Mouse (Mus musculus) MEL (cell line): ENCODE measurements around the gene Cog3. TPM values are rescaled to one million over a fixed set of nuclear protein-coding genes. Genes with fewer than 3 reads are reported as not detected.

Experiments
- DNase-seq: peaks from one replicate; pipeline ENCODE4 v3.0.0; 2011; ENCODE audit warnings: low read depth, low spot score
- H3K27ac ChIP-seq: 2 replicates; pipeline ENCODE4 v1.5.1; 2012; ENCODE audit warnings: low read depth, mild to moderate bottlenecking, control low read depth, low read length, moderate library complexity; ENCODE audit not compliant: control insufficient read depth
- H3K27me3 ChIP-seq, 2 experiments: fragments of 150-350 bp in 1 of 2; sonication (generic) in 1 of 2; 2 replicates each; pipeline ENCODE4 v1.6.1; 2012; ENCODE audit warnings: low read length in 2 of 2, mild to moderate bottlenecking in 2 of 2, improper control_type of control experiment in 1 of 2, moderate library complexity in 1 of 2; ENCODE audit not compliant: insufficient read depth in 2 of 2, control insufficient read depth in 1 of 2
- H3K36me3 ChIP-seq, 2 experiments: 2 replicates each; pipeline ENCODE4 v1.6.1; 2012 to 2014; ENCODE audit warnings: low read length in 2 of 2, improper control_type of control experiment in 1 of 2, inconsistent platforms in 1 of 2, mild to moderate bottlenecking in 1 of 2; ENCODE audit not compliant: insufficient read depth in 2 of 2, control insufficient read depth in 1 of 2
- H3K4me1 ChIP-seq, 2 experiments: fragments of 150-350 bp in 1 of 2; sonication (generic) in 1 of 2; 2 replicates each; pipeline ENCODE4 v1.6.1; 2012; ENCODE audit warnings: low read length in 2 of 2, improper control_type of control experiment in 1 of 2, mild to moderate bottlenecking in 1 of 2; ENCODE audit not compliant: insufficient read depth in 2 of 2, control insufficient read depth in 1 of 2
- H3K4me3 ChIP-seq, 2 experiments: fragments of 150-350 bp in 1 of 2; sonication (generic) in 1 of 2; 2 replicates each; pipeline ENCODE4 v1.5.1; 2012; ENCODE audit warnings: low read depth in 2 of 2, low read length in 2 of 2, mild to moderate bottlenecking in 2 of 2, moderate library complexity in 2 of 2, control low read depth in 1 of 2, improper control_type of control experiment in 1 of 2; ENCODE audit not compliant: control insufficient read depth in 1 of 2, insufficient read depth in 1 of 2
- H3K79me2 ChIP-seq: 2 replicates; pipeline ENCODE4 v1.6.1; 2012; ENCODE audit warnings: mild to moderate bottlenecking, low read length, moderate library complexity; ENCODE audit not compliant: control insufficient read depth, poor library complexity, insufficient read depth
- H3K9ac ChIP-seq: 2 replicates; pipeline ENCODE4 v1.6.1; 2012; ENCODE audit warnings: low read depth, mild to moderate bottlenecking, control low read depth, low read length, moderate library complexity; ENCODE audit not compliant: control insufficient read depth, poor library complexity, severe bottlenecking
- H3K9me3 ChIP-seq: fragments of 150-350 bp; sonication (generic); replicated peaks from 2 replicates; pipeline ENCODE4 v1.6.1; 2012; ENCODE audit warnings: mild to moderate bottlenecking, low read length, improper control_type of control experiment, moderate library complexity; ENCODE audit not compliant: insufficient read depth
- E2F4 ChIP-seq: IDR thresholded peaks from 2 replicates; pipeline ENCODE4 v1.6.1; 2011; ENCODE audit warnings: low read depth, low read length, improper control_type of control experiment, borderline replicate concordance
- ELF1 ChIP-seq: IDR thresholded peaks from 2 replicates; pipeline ENCODE4 v1.6.1; 2014; ENCODE audit warnings: low read depth, mild to moderate bottlenecking, inconsistent platforms, low read length, improper control_type of control experiment, moderate library complexity
- EP300 ChIP-seq, 2 experiments: IDR thresholded peaks; 2 replicates each; pipeline ENCODE4 v1.6.1; 2011; ENCODE audit warnings: improper control_type of control experiment in 2 of 2, low read length in 2 of 2, low read depth in 1 of 2, mild to moderate bottlenecking in 1 of 2
- GABPA ChIP-seq: IDR thresholded peaks from 2 replicates; pipeline ENCODE4 v1.6.1; 2012; ENCODE audit warnings: low read depth, mild to moderate bottlenecking, inconsistent platforms, low read length, improper control_type of control experiment, moderate library complexity
- GATA1 ChIP-seq: IDR thresholded peaks from 2 replicates; pipeline ENCODE4 v1.6.1; 2011; ENCODE audit warnings: low read depth, low read length, improper control_type of control experiment
- HCFC1 ChIP-seq: IDR thresholded peaks from 2 replicates; pipeline ENCODE4 v1.6.1; 2012; ENCODE audit warnings: low read depth, mild to moderate bottlenecking, inconsistent platforms, low read length, improper control_type of control experiment, moderate library complexity
- MAFK ChIP-seq: IDR thresholded peaks from 2 replicates; pipeline ENCODE4 v1.6.1; 2011; ENCODE audit warnings: low read depth, mild to moderate bottlenecking, low read length, improper control_type of control experiment, borderline replicate concordance
- MAX ChIP-seq: IDR thresholded peaks from 2 replicates; pipeline ENCODE4 v1.6.1; 2011; ENCODE audit warnings: low read length, improper control_type of control experiment
- MAZ ChIP-seq: IDR thresholded peaks from 2 replicates; pipeline ENCODE4 v1.6.1; 2012; ENCODE audit warnings: low read depth, mild to moderate bottlenecking, inconsistent platforms, low read length, improper control_type of control experiment
- MEF2A ChIP-seq: IDR thresholded peaks from 2 replicates; pipeline ENCODE4 v1.6.1; 2014; ENCODE audit warnings: low read depth, mild to moderate bottlenecking, inconsistent platforms, low read length, improper control_type of control experiment; ENCODE audit not compliant: poor library complexity, insufficient replicate concordance, severe bottlenecking; ENCODE audit errors: extremely low read depth
- NELFE ChIP-seq: IDR thresholded peaks from 2 replicates; pipeline ENCODE4 v1.6.1; 2011; ENCODE audit warnings: low read depth, low read length, improper control_type of control experiment
- NRF1 ChIP-seq: IDR thresholded peaks from 2 replicates; pipeline ENCODE4 v1.6.1; 2014; ENCODE audit warnings: low read depth, mild to moderate bottlenecking, inconsistent platforms, low read length, improper control_type of control experiment, moderate library complexity; ENCODE audit not compliant: poor library complexity, insufficient read depth, severe bottlenecking
- POLR2A ChIP-seq, 2 experiments: IDR thresholded peaks; 2 replicates each; pipeline ENCODE4 v1.6.1; 2011 to 2012; ENCODE audit warnings: low read length in 2 of 2, mild to moderate bottlenecking in 2 of 2, control low read depth in 1 of 2, improper control_type of control experiment in 1 of 2, low read depth in 1 of 2, moderate library complexity in 1 of 2; ENCODE audit not compliant: control insufficient read depth in 1 of 2, insufficient read depth in 1 of 2, poor library complexity in 1 of 2
- POLR2AphosphoS2 ChIP-seq: IDR thresholded peaks from 2 replicates; pipeline ENCODE4 v1.6.1; 2011; ENCODE audit warnings: low read length, improper control_type of control experiment
- RAD21 ChIP-seq: IDR thresholded peaks from 2 replicates; pipeline ENCODE4 v1.6.1; 2011; ENCODE audit warnings: mild to moderate bottlenecking, low read depth, low read length, improper control_type of control experiment
- TCF12 ChIP-seq: IDR thresholded peaks from 2 replicates; pipeline ENCODE4 v1.6.1; 2014; ENCODE audit warnings: low read depth, mild to moderate bottlenecking, inconsistent platforms, low read length, improper control_type of control experiment, moderate library complexity
- UBTF ChIP-seq: IDR thresholded peaks from 2 replicates; pipeline ENCODE4 v1.6.1; 2012; ENCODE audit warnings: low read depth, mild to moderate bottlenecking, inconsistent platforms, low read length, improper control_type of control experiment, moderate library complexity, borderline replicate concordance; ENCODE audit not compliant: insufficient read depth
- USF1 ChIP-seq: IDR thresholded peaks from 2 replicates; pipeline ENCODE4 v1.6.1; 2014; ENCODE audit warnings: low read depth, mild to moderate bottlenecking, inconsistent platforms, low read length, improper control_type of control experiment, moderate library complexity
- ZC3H11A ChIP-seq: IDR thresholded peaks from 2 replicates; pipeline ENCODE4 v1.6.1; 2012; ENCODE audit warnings: low read depth, mild to moderate bottlenecking, inconsistent platforms, low read length, improper control_type of control experiment
- polyA plus RNA-seq, 2 experiments: library from polyadenylated mRNA; stranded (reverse) in 1 of 2; unstranded in 1 of 2; fragments of >175 nt in 1 of 2; fragments of >200 nt in 1 of 2; gene quantifications; 2 replicates each; pipeline versions ENCODE4 v1.2.1 to v1.2.4; 2012; ENCODE audit warnings: low replicate concordance in 2 of 2, low read depth in 1 of 2; ENCODE audit not compliant: insufficient read length in 2 of 2, insufficient read depth in 1 of 2, missing spikeins in 1 of 2
- total RNA-seq: library from RNA; depleted of rRNA; stranded (reverse); fragments of 300-350 nt; gene quantifications from 2 replicates; pipeline ENCODE4 v1.2.3, GENCODE M21; 2012

The Cog3 gene
- total and polyA plus RNA-seq, 3 experiments = 15.3 to 46.1 (median 16.7) TPM

DNA sequence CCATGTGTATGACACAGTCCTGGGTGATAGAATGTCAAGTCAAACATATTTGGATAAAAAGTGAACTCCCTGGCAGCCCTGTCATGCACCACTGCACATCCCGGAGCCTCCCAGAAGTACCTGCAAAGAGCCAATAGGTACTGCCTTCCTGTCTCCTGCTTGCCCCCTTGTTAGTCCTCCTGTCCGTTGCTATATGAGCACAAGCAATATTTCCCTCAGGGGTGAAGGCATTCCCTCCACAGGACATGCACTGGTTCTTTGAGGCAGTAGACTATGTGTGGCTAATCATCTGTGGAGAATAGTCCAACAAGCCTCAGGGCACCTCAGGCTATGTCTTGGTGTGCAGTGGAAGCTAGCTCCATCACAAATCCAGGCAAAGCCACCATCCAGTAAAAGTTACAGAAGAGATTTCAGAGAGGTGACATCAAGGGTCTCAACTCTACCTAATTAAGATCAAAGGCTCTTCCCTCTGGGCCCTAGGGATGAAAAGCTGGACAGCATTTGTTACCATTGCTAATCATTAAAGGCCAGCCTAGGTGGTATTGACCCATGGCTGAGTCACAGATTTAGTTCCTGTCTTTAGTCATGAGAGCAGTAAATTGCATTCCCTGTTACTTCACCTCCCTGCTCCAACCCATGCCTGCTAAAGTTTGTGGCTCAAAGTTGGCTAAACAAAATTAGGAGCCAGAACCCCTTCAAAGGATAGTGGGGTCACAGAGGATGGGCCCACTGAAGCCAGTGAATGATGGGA lies 88.7 kb downstream of the Cog3 start:
- H3K4me3 ChIP-seq = no peak overlapping the region
- no peaks in the 10 kb centered on the region for H3K36me3 ChIP-seq
- H3K4me1 ChIP-seq = no peaks in the 10 kb centered on the region
- H3K79me2 ChIP-seq = no peaks in the 10 kb centered on the region
- no peaks in the 10 kb centered on the region; a peak in 1 of 4 replicates for H3K27me3 ChIP-seq
- no peak overlapping the region for H3K27ac ChIP-seq
- H3K9me3 ChIP-seq = no peaks in the 10 kb centered on the region
- DNase-seq = no peak
- no peak for TF ChIP-seq ELF1
- TF ChIP-seq MAZ = no peak
- TF ChIP-seq MEF2A = no peak
- no peak for TF ChIP-seq HCFC1
- no peak for TF ChIP-seq E2F4
- TF ChIP-seq NRF1 = no peak
- TF ChIP-seq MAX = no peak
- TF ChIP-seq UBTF = no peak
- TF ChIP-seq, all 39 proteins: peak for 0
- H3K9ac ChIP-seq = no peak overlapping the region

DNA sequence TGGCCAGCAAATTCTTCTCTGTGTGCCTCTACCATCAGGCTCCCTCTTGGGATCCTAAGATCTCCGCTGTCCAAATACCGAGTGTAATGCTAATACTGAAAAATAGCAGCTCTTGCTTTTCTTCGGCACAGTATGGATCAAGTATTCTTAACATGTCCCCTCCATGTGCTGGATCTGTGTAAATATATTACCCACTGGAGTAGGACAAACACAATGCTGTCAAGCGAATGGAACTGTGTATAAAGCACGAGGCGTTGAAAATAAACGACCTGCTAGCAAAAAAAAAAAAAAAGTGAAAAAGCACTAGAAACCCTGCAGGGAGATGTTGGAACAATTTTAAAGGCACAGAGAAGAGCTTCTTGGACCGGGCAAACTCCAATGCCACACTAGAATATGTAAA lies 92.8 kb downstream of the Cog3 start:
- Histone ChIP-seq H3K36me3 (no peaks in the 10 kb centered on the region), H3K4me3 (no peak overlapping the region), H3K9ac (no peak overlapping the region), H3K27ac (no peak overlapping the region), H3K79me2 (no peaks in the 10 kb centered on the region), H3K4me1 (no peaks in the 10 kb centered on the region), H3K27me3 (peaks cover 0 to 8% of the 10 kb centered on the region in 2 experiments; a peak in 3 of 4 replicates), H3K9me3 (no peaks in the 10 kb centered on the region)
- TF ChIP-seq E2F4 (no peak), POLR2AphosphoS2 (no peak), MEF2A (no peak), TCF12 (no peak), USF1 (no peak)
- DNase-seq = no peak

DNA sequence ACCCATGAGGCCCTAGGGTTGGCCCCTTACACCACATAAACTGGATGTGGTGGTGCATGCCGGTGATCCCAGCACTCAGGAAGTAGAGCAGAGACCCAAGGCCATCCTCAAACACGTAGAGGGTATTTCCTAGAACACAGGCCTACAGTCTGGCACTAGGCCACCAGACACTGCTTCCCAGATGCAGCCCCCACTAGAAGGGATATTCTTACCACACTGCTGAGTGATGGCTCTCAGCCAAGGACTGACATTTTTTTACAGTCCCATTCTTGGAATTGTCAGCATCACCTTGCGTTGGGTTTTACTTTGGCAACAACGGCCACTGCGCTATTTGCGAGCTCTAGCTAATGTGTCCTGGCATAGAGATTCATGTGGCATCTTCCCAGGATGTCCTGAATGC lies 93.4 kb downstream of the Cog3 start:
- peaks cover 0 to 9% of the 10 kb centered on the region in 2 experiments for H3K27me3 ChIP-seq
- H3K36me3 ChIP-seq = no peaks in the 10 kb centered on the region
- H3K9ac ChIP-seq = no peak overlapping the region
- no peak overlapping the region for H3K4me3 ChIP-seq
- H3K79me2 ChIP-seq = no peaks in the 10 kb centered on the region
- no peak overlapping the region for H3K27ac ChIP-seq
- no peaks in the 10 kb centered on the region for H3K4me1 ChIP-seq
- H3K9me3 ChIP-seq = no peaks in the 10 kb centered on the region
- TF ChIP-seq MAFK = no peak
- no peak for TF ChIP-seq GATA1
- no peak for TF ChIP-seq TCF12
- no peak for TF ChIP-seq EP300 (IDR thresholded peaks at IDR 0.05; ENCODE audit: low read depth in 1 of 2, low read length in 2 of 2)
- TF ChIP-seq NELFE = no peak
- TF ChIP-seq GABPA = no peak
- no peak for TF ChIP-seq ZC3H11A
- TF ChIP-seq MAZ = no peak
- TF ChIP-seq UBTF = no peak
- no peak for TF ChIP-seq RAD21
- no peak for TF ChIP-seq POLR2A (IDR thresholded peaks at IDR 0.05; ENCODE audit: control insufficient read depth in 1 of 2, insufficient read depth in 1 of 2, low read depth in 1 of 2, low read length in 2 of 2, poor library complexity in 1 of 2)
- no peak for DNase-seq
